Mouse (Mus musculus): Measurements from ENCODE around the gene Anks1b. TPM values are rescaled to one million over a fixed set of nuclear protein-coding genes. Genes with fewer than 3 reads are reported as not detected.

The Anks1b gene
- polyA plus RNA-seq, 1 experiment from 2014 or later, result 17.3 TPM

DNA sequence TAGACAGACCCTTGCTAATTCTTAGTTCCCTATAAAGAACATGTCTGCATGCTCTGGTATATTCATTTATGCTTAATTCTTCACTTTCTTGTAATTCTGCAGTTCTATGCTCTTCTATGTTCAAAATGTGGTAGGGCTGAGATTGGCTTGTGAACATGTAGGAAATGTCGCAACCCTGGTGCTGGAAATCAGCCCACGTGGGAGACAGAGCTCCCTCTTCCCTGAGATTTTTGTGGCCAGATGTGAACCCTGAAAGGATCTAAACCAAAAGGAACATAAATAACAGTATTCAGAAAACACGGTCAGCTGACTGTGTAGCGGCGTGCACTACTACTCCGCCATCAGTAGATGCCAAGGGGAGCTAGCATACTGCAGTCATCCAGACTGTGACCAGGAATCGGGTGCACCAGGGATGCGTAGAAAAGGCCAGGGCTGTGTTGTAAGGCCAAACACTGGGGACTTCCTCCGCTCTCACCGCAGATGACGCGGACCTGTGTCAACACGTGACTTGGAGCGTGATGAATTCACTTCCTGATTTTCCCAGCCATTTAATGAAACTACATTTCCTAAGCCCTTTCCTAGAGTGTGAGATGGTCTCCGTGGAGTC lies 1079.9 kb downstream of the Anks1b start:
- no peak for DNase-seq (ENCODE audit: low spot score)

DNA sequence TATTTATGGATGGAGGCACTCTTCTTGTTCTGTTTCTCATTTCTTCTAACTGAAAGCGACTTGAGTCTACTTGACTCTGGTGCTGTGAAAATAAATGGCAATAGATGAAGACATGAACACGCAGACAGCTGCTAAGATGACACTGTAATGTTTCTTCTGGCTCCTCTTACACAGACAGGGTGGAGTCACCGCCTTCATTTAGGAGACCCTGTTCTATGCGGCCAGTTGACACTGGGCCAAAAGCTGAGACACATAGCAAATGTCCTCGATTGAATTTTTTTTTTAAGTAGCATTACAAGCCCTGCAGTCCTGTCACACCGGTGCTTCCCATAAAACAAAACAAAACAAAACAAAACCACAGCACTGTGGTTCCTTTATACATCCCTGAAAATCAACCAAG lies 1080.5 kb downstream of the Anks1b start:
- H3K27ac ChIP-seq (ENCODE audit: low read depth, low read length), result no peak overlapping the region
- H3K4me2 ChIP-seq (ENCODE audit: low read depth, low read length, severe bottlenecking), result no peak overlapping the region
- no peaks in the 10 kb centered on the region for H3K9me3 ChIP-seq (ENCODE audit: control insufficient read depth, low read length)
- no peaks in the 10 kb centered on the region for H3K27me3 ChIP-seq (ENCODE audit: control insufficient read depth, insufficient read depth, low read length)
- no peak overlapping the region for H3K4me3 ChIP-seq (ENCODE audit: low read depth, low read length)
- H3K36me3 ChIP-seq (ENCODE audit: control insufficient read depth, insufficient read depth, low read length), result no peaks in the 10 kb centered on the region
- ATAC-seq (replicated peaks; ENCODE audit: low FRiP score) (no peak), DNase-seq (ENCODE audit: low spot score) (no peak)
- 90% methylated on average over 6 of the region's 6 CpGs for WGBS
- H3K9ac ChIP-seq (ENCODE audit: low read length), result no peak overlapping the region
- no peaks in the 10 kb centered on the region for H3K4me1 ChIP-seq (replicated peaks; ENCODE audit: control insufficient read depth, insufficient read depth, low read length)

More for the DNA sequence above, 1079.9 kb downstream of the Anks1b start:
- H3K36me3 ChIP-seq (ENCODE audit: control insufficient read depth, insufficient read depth, low read length), result no peaks in the 10 kb centered on the region; the same call in 1 of the 2 replicates
- H3K4me2 ChIP-seq (ENCODE audit: low read depth, low read length, severe bottlenecking), result no peak overlapping the region
- H3K9ac ChIP-seq (ENCODE audit: low read length), result no peak overlapping the region
- H3K27ac ChIP-seq (ENCODE audit: low read depth, low read length), result no peak overlapping the region
- WGBS, result 94% methylated on average over 15 of the region's 15 CpGs
- H3K27me3 ChIP-seq (ENCODE audit: control insufficient read depth, insufficient read depth, low read length), result no peaks in the 10 kb centered on the region
- ATAC-seq (replicated peaks; ENCODE audit: low FRiP score), result no peak
- no peaks in the 10 kb centered on the region for H3K9me3 ChIP-seq (ENCODE audit: control insufficient read depth, low read length)
- H3K4me1 ChIP-seq (replicated peaks; ENCODE audit: control insufficient read depth, insufficient read depth, low read length), result no peaks in the 10 kb centered on the region
- H3K4me3 ChIP-seq (ENCODE audit: low read depth, low read length), result no peak overlapping the region

DNA sequence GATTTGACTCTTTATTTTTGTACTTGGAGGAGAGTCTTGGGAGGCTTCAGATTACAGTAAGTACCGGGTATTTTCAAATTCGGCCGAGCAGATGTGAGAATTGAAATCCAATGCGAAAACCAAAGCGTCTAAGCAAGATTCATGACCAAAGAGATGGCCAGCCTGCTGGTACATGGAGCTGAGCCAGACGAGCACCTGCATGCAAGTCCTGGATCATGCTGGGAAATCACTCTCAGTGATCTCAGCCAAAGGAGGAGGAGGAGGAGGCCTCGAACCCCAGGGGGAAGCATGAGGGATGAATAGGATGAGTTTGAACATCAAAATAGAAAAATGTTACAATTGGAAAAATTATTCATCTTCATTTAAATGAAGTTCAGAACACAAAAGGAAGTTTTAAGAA lies 1087.1 kb downstream of the Anks1b start:
- 81% methylated on average over 7 of the region's 7 CpGs for WGBS
- ATAC-seq (replicated peaks; ENCODE audit: low FRiP score), result no peak

DNA sequence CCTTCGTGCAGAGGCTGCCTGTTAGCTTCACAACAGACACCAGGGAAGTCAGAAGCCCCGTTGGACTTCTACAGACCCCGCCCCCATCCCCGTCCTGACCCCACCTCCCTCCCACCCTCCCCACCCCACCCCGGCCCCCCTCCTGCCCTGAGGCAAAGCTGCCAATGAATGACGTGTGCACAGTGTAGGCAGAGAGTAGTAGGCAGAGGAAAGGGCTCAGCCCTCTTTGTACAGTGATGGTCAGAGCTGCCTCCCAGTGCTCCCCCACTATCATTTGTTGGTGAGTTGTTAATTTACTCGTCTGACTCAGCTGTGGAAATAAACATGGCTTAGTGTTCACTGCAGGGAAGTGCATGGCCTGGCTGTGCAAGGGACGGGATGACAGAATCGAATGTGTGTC lies 1091.2 kb downstream of the Anks1b start:
- no peak overlapping the region for H3K27ac ChIP-seq (ENCODE audit: low read depth, low read length)
- peaks cover 19% of the 10 kb centered on the region for H3K27me3 ChIP-seq (ENCODE audit: control insufficient read depth, insufficient read depth, low read length)
- ATAC-seq (replicated peaks; ENCODE audit: low FRiP score) (0 out of 2 replicates have a peak, but pooled peaks have one; percentile 45), DNase-seq (ENCODE audit: low spot score) (no peak)
- no peak overlapping the region for H3K4me3 ChIP-seq (ENCODE audit: low read depth, low read length)
- H3K36me3 ChIP-seq (ENCODE audit: control insufficient read depth, insufficient read depth, low read length), result no peaks in the 10 kb centered on the region
- H3K9me3 ChIP-seq (ENCODE audit: control insufficient read depth, low read length), result no peaks in the 10 kb centered on the region
- H3K9ac ChIP-seq (ENCODE audit: low read length), result no peak overlapping the region
- peaks cover 3% of the 10 kb centered on the region; the same call in 1 of the 2 replicates for H3K4me1 ChIP-seq (replicated peaks; ENCODE audit: control insufficient read depth, insufficient read depth, low read length)
- WGBS, result 26% methylated on average over 9 of the region's 9 CpGs
- H3K4me2 ChIP-seq (ENCODE audit: low read depth, low read length, severe bottlenecking), result no peak overlapping the region

More for the DNA sequence above, 1087.1 kb downstream of the Anks1b start:
- Histone ChIP-seq H3K9ac (ENCODE audit: low read length) (no peak overlapping the region), H3K4me3 (ENCODE audit: low read depth, low read length) (no peak overlapping the region), H3K4me1 (replicated peaks; ENCODE audit: control insufficient read depth, insufficient read depth, low read length) (no peaks in the 10 kb centered on the region), H3K4me2 (ENCODE audit: low read depth, low read length, severe bottlenecking) (no peak overlapping the region), H3K9me3 (ENCODE audit: control insufficient read depth, low read length) (no peaks in the 10 kb centered on the region), H3K36me3 (ENCODE audit: control insufficient read depth, insufficient read depth, low read length) (no peaks in the 10 kb centered on the region), H3K27me3 (ENCODE audit: control insufficient read depth, insufficient read depth, low read length) (no peaks in the 10 kb centered on the region), H3K27ac (ENCODE audit: low read depth, low read length) (no peak overlapping the region)
- no peak for DNase-seq (ENCODE audit: low spot score)

DNA sequence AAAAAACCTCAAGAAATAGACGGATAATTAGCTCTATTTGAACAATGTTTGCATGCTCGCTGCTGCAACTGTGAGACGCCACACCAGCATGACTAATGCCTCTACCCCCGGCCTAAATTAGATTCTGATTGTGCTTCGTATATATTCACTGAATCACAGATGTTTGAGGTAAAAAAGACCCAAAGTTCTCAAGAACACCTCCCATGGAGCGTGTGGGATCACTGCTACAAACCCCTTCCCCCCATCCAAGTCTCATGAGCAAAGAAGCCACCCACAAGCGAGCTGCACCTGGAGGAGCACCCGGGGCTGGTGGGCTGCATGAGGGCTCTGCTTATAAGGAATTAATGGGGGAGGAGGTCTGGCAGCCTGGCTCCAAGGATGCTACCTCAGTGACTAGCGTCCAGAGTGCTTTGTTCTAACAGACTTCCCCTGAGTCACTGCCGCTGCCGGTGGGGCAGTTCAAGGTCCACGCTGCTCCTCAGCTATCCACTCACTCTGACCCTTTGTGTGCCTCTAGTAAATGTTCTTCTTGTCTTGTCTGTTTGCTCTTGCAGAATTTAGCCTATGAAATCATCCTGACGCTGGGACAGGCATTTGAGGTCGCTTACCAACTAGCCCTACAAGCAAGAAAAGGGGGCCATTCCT lies 1092.5 kb downstream of the Anks1b start:
- WGBS, result 56% methylated on average over 14 of the region's 14 CpGs
- Histone ChIP-seq H3K36me3 (ENCODE audit: control insufficient read depth, insufficient read depth, low read length) (no peaks in the 10 kb centered on the region), H3K4me2 (ENCODE audit: low read depth, low read length, severe bottlenecking) (no peak overlapping the region), H3K9ac (ENCODE audit: low read length) (no peak overlapping the region), H3K27ac (ENCODE audit: low read depth, low read length) (no peak overlapping the region), H3K4me3 (ENCODE audit: low read depth, low read length) (no peak overlapping the region), H3K4me1 (replicated peaks; ENCODE audit: control insufficient read depth, insufficient read depth, low read length) (peaks cover 4% of the 10 kb centered on the region; the same call in 1 of the 2 replicates), H3K9me3 (ENCODE audit: control insufficient read depth, low read length) (no peaks in the 10 kb centered on the region), H3K27me3 (ENCODE audit: control insufficient read depth, insufficient read depth, low read length) (peaks cover 21% of the 10 kb centered on the region)
- ATAC-seq (replicated peaks; ENCODE audit: low FRiP score), result no peak
- DNase-seq (ENCODE audit: low spot score), result no peak

DNA sequence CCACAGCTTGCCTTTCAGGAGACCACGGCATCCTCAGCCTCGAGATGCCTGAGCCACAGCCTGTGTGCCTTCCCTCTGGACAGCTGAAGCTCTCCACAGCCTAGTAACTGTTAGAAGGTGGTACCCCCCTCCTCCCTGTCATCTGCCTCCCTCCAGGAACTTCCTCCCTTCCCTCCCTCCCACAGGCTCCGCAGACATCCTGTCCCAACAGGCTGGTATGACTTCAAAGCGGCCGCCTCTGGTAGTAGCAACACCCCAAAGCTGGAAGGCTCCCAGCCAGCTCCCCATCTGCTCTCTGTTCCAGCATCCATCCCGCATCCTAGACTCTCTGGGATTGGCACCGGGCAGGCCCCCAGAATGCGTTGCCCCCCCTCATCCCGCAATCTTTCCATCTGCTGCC lies 1093.5 kb downstream of the Anks1b start:
- Histone ChIP-seq H3K9me3 (ENCODE audit: control insufficient read depth, low read length) (no peaks in the 10 kb centered on the region), H3K4me3 (ENCODE audit: low read depth, low read length) (no peak overlapping the region), H3K27ac (ENCODE audit: low read depth, low read length) (no peak overlapping the region), H3K4me2 (ENCODE audit: low read depth, low read length, severe bottlenecking) (no peak overlapping the region), H3K27me3 (ENCODE audit: control insufficient read depth, insufficient read depth, low read length) (peaks cover 21% of the 10 kb centered on the region), H3K36me3 (ENCODE audit: control insufficient read depth, insufficient read depth, low read length) (no peaks in the 10 kb centered on the region), H3K4me1 (replicated peaks; ENCODE audit: control insufficient read depth, insufficient read depth, low read length) (peaks cover 4% of the 10 kb centered on the region; the same call in 1 of the 2 replicates), H3K9ac (ENCODE audit: low read length) (no peak overlapping the region)
- DNase-seq (ENCODE audit: low spot score) (peak; percentile 50), ATAC-seq (replicated peaks; ENCODE audit: low FRiP score) (no peak)
- WGBS, result 31% methylated on average over 9 of the region's 9 CpGs

DNA sequence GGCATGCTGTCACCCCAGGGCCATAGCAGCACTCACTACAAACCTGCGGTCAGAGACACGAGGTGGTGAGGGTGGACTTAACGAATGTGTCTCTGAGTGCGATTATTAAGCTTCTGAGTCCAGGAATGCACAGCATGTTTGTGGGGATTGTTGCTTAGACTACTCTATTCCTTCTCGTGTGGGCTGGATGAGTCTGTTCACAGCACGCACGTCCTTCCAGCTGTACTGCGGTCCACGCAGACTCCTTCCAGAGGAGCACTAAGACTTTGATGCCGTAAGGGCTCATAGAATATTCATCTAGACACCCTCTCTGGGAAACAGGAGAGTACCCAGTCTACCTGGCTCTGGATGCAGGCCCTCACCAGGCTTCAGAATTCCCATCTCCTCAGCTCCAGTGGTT lies 1094.9 kb downstream of the Anks1b start:
- Histone ChIP-seq H3K9me3 (ENCODE audit: control insufficient read depth, low read length) (no peaks in the 10 kb centered on the region), H3K4me1 (replicated peaks; ENCODE audit: control insufficient read depth, insufficient read depth, low read length) (peaks cover 4% of the 10 kb centered on the region; the same call in 1 of the 2 replicates), H3K9ac (ENCODE audit: low read length) (no peak overlapping the region), H3K27me3 (ENCODE audit: control insufficient read depth, insufficient read depth, low read length) (peaks cover 21% of the 10 kb centered on the region), H3K4me3 (ENCODE audit: low read depth, low read length) (no peak overlapping the region), H3K27ac (ENCODE audit: low read depth, low read length) (no peak overlapping the region), H3K36me3 (ENCODE audit: control insufficient read depth, insufficient read depth, low read length) (no peaks in the 10 kb centered on the region), H3K4me2 (ENCODE audit: low read depth, low read length, severe bottlenecking) (no peak overlapping the region)
- no peak for DNase-seq (ENCODE audit: low spot score)
- no peak for ATAC-seq (replicated peaks; ENCODE audit: low FRiP score)
- WGBS, result 88% methylated on average over 10 of the region's 10 CpGs

DNA sequence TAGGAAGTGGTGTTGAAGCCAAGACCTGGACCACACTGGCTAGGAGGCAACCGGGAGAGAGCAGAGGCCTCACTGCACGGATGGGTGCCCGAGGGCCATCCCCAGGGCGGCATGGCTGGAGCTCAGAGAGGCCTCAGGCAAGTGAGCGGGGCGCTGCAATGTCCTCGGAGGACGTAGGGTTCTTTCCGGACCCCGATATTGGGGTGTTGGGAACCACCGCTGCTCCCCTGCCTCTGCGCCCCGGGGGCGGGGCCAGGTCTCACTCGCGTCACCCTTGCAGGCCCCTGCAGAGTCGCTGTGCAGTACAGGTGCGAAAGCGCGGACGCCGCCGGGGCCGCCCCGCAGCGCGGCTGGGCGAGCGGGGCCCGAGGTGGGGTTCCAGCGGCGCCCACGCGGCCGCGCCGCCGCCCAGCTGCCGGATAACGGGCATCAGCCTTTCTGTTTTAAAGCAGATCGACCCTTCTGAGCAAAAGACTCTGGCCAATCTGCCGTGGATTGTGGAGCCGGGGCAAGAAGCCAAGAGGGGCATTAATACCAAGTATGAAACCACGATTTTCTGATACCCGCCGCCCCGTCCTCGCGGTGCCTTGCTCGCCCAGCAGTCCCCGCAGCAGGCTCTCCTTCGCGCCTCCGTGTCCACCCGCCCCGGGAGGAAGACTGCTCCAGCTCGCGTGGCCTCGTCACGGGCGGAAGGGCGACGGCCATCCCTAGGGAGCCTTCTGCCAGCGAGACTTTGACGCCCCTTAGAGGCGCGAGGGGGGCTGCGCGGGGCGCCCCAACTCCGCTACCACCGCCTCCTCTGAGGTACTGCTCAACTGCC lies 1096.3 kb downstream of the Anks1b start:
- DNase-seq (ENCODE audit: low spot score), result peak; percentile 69
- Histone ChIP-seq H3K4me3 (ENCODE audit: low read depth, low read length) (peak overlapping the region; percentile 37), H3K9me3 (ENCODE audit: control insufficient read depth, low read length) (no peaks in the 10 kb centered on the region), H3K9ac (ENCODE audit: low read length) (peak overlapping the region; percentile 56), H3K4me2 (ENCODE audit: low read depth, low read length, severe bottlenecking) (peak overlapping the region; percentile 88), H3K36me3 (ENCODE audit: control insufficient read depth, insufficient read depth, low read length) (no peaks in the 10 kb centered on the region), H3K4me1 (replicated peaks; ENCODE audit: control insufficient read depth, insufficient read depth, low read length) (peaks cover 4% of the 10 kb centered on the region; the same call in 1 of the 2 replicates), H3K27me3 (ENCODE audit: control insufficient read depth, insufficient read depth, low read length) (peaks cover 21% of the 10 kb centered on the region), H3K27ac (ENCODE audit: low read depth, low read length) (no peak overlapping the region)
- ATAC-seq (replicated peaks; ENCODE audit: low FRiP score), result peak; percentile 49
- WGBS, result 3% methylated on average over 72 of the region's 72 CpGs
